Mouse (Mus musculus) myocyte (in vitro differentiated cells): ENCODE measurements around the gene Zfp184. TPM values are rescaled to one million over a fixed set of nuclear protein-coding genes. Genes with fewer than 3 reads are reported as not detected.

Source experiments
- H3K27me3 ChIP-seq: one replicate; pipeline ENCODE4 v1.6.1; 2011; ENCODE audit not compliant: control insufficient read depth, insufficient read depth, insufficient read length
- H3K36me3 ChIP-seq: one replicate; pipeline ENCODE4 v1.6.1; 2011; ENCODE audit not compliant: control insufficient read depth, insufficient read depth
- H3K4me2 ChIP-seq: one replicate; pipeline ENCODE4 v1.6.1; 2011; ENCODE audit warnings: low read depth, control low read depth
- H3K4me3 ChIP-seq: one replicate; pipeline ENCODE4 v1.5.1; 2011; ENCODE audit warnings: mild to moderate bottlenecking, control low read depth, moderate library complexity
- H3K79me2 ChIP-seq: one replicate; pipeline ENCODE4 v1.6.1; 2011; ENCODE audit not compliant: control insufficient read depth, insufficient read depth
- H3ac ChIP-seq: one replicate; pipeline ENCODE4 v1.6.1; 2011; ENCODE audit not compliant: control insufficient read depth, insufficient read length
- CEBPB ChIP-seq: IDR thresholded peaks from 2 replicates; pipeline ENCODE4 v1.6.1; 2011; ENCODE audit warnings: mild to moderate bottlenecking, moderate library complexity; ENCODE audit not compliant: poor library complexity, insufficient read depth, severe bottlenecking
- E2F4 ChIP-seq: IDR thresholded peaks from one replicate; pipeline ENCODE4 v1.6.1; 2011; ENCODE audit warnings: mild to moderate bottlenecking, control low read depth, moderate library complexity; ENCODE audit not compliant: insufficient read depth
- MAX ChIP-seq: IDR thresholded peaks from one replicate; pipeline ENCODE4 v1.6.1; 2011; ENCODE audit warnings: low read depth, mild to moderate bottlenecking, control low read depth
- MYOD1 ChIP-seq, 3 experiments: IDR thresholded peaks; one replicate each; pipeline ENCODE4 v1.6.1; 2011; ENCODE audit warnings: control low read depth in 2 of 3, low read depth in 2 of 3, mild to moderate bottlenecking in 2 of 3, moderate library complexity in 1 of 3; ENCODE audit not compliant: insufficient read length in 2 of 3, control insufficient read depth in 1 of 3
- MYOG ChIP-seq, 3 experiments: IDR thresholded peaks; one replicate each; pipeline ENCODE4 v1.6.1; 2011; ENCODE audit warnings: control low read depth in 2 of 3, low read depth in 2 of 3, mild to moderate bottlenecking in 2 of 3; ENCODE audit not compliant: insufficient read length in 2 of 3, control insufficient read depth in 1 of 3, insufficient read depth in 1 of 3
- POLR2A ChIP-seq: IDR thresholded peaks from one replicate; pipeline ENCODE4 v1.6.1; 2011; ENCODE audit warnings: low read depth, mild to moderate bottlenecking, control low read depth, moderate library complexity; ENCODE audit not compliant: insufficient read length
- POLR2AphosphoS2 ChIP-seq: IDR thresholded peaks from one replicate; pipeline ENCODE4 v1.6.1; 2011; ENCODE audit warnings: low read depth, control low read depth; ENCODE audit not compliant: insufficient read length
- REST ChIP-seq: IDR thresholded peaks from one replicate; pipeline ENCODE4 v1.6.1; 2011; ENCODE audit warnings: mild to moderate bottlenecking, control low read depth, moderate library complexity; ENCODE audit not compliant: insufficient read depth, insufficient read length
- SRF ChIP-seq: IDR thresholded peaks from one replicate; pipeline ENCODE4 v1.6.1; 2011; ENCODE audit warnings: low read depth; ENCODE audit not compliant: control insufficient read depth, insufficient read length
- TCF12 ChIP-seq: IDR thresholded peaks from one replicate; pipeline ENCODE4 v1.6.1; 2011; ENCODE audit warnings: mild to moderate bottlenecking, control low read depth; ENCODE audit not compliant: poor library complexity, insufficient read depth, severe bottlenecking
- TCF3 ChIP-seq: IDR thresholded peaks from one replicate; pipeline ENCODE4 v1.6.1; 2011; ENCODE audit warnings: low read depth, control low read depth; ENCODE audit not compliant: insufficient read length
- USF1 ChIP-seq: IDR thresholded peaks from one replicate; pipeline ENCODE4 v1.6.1; 2011; ENCODE audit warnings: low read depth, mild to moderate bottlenecking, control low read depth, moderate library complexity
- polyA plus RNA-seq: library from polyadenylated mRNA; unstranded; fragments of >200 nt; fragmentation: generic; extraction: Trizol; gene quantifications from one replicate; pipeline ENCODE4 v1.2.1, GENCODE M21; 2012; ENCODE audit warnings: missing spikeins

Gene Zfp184
- polyA plus RNA-seq, 1 experiment = 0.89 TPM

DNA sequence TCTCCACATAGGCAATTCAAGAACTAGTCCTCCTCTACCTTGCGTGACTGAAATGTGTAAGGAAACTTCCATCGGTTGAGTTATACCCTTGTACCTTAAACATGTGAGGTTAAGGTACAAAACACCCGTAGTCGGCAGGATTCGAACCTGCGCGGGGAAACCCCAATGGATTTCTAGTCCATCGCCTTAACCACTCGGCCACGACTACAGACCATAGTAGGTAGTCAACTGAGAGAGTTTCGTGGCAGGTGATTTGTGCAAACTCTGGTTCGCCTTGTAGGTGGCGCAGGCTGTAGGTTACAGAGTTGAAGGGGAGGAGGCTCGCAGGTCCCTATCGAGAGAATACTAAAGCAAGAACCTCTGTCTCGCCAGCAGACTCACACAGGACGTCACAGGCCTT is 7.9 kb upstream of the Zfp184 start:
- Histone ChIP-seq H3ac (no peak overlapping the region), H3K27me3 (no peaks in the 10 kb centered on the region), H3K79me2 (no peaks in the 10 kb centered on the region), H3K4me2 (peak overlapping the region; percentile 50), H3K4me3 (no peak overlapping the region), H3K36me3 (no peaks in the 10 kb centered on the region)
- TF ChIP-seq CEBPB (no peak), USF1 (no peak), POLR2AphosphoS2 (no peak), POLR2A (no peak), MAX (no peak), MYOG (IDR thresholded peaks at IDR 0.05; ENCODE audit: control insufficient read depth in 1 of 3, insufficient read depth in 1 of 3, insufficient read length in 2 of 3, low read depth in 2 of 3) (no peak), E2F4 (no peak), REST (no peak), TCF3 (no peak), SRF (no peak), TCF12 (no peak), MYOD1 (IDR thresholded peaks at IDR 0.05; ENCODE audit: control insufficient read depth in 1 of 3, insufficient read length in 2 of 3, low read depth in 2 of 3) (no peak)

DNA sequence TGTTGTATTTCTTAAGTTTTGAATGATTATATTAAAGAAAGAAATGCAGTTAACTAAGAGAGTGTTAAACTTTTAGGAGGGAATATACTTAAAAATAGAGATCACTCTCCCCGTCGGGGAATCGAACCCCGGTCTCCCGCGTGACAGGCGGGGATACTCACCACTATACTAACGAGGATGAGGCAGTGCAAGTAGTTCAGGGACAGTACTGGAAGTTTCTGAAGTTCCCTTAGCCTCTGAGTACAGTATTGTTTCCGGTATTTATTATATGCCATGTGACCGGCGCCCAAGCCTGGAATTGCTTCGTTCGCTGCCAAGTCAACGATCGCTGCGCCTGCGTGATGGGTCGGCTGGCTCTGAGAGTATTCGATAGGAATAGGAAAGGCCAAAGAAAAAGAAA is 4.7 kb upstream of the Zfp184 start:
- no peak overlapping the region for H3ac ChIP-seq
- no peaks in the 10 kb centered on the region for H3K36me3 ChIP-seq
- TF ChIP-seq USF1 (peak; percentile 92), E2F4 (no peak)
- peak overlapping the region; percentile 72 for H3K4me2 ChIP-seq
- no peaks in the 10 kb centered on the region for H3K79me2 ChIP-seq
- no peaks in the 10 kb centered on the region for H3K27me3 ChIP-seq
- peak overlapping the region; percentile 40 for H3K4me3 ChIP-seq

DNA sequence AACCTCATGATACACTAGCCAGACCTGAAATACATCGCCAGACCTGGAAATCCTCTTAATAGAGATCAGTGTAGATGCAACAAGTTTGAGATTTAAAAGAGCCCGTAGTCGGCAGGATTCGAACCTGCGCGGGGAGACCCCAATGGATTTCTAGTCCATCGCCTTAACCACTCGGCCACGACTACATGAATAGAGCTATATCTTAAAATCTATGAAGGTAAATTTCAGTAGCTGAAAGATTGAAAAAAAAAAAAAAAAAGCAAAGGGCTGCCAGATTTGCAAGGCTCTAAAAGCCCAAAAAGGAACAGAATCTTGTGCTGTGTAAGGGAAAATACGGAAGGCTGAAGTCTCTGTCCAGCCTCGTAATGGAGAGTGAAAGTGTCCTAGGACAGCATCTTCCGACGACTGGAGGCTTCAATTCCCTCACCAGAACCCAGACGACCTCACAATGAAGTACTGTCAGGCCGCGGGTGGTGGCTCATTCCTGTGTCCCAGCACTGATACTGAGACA is 4.0 kb upstream of the Zfp184 start:
- no peaks in the 10 kb centered on the region for H3K27me3 ChIP-seq
- H3K4me3 ChIP-seq = peak overlapping the region; percentile 40
- no peaks in the 10 kb centered on the region for H3K36me3 ChIP-seq
- no peak for TF ChIP-seq POLR2AphosphoS2
- TF ChIP-seq TCF12 = no peak
- no peak for TF ChIP-seq MAX
- no peak for TF ChIP-seq POLR2A
- no peak for TF ChIP-seq USF1
- TF ChIP-seq CEBPB = no peak
- TF ChIP-seq REST = no peak
- TF ChIP-seq SRF = no peak
- no peak for TF ChIP-seq TCF3
- TF ChIP-seq MYOD1 (IDR thresholded peaks at IDR 0.05; ENCODE audit: control insufficient read depth in 1 of 3, insufficient read length in 2 of 3, low read depth in 2 of 3) = no peak
- TF ChIP-seq MYOG (IDR thresholded peaks at IDR 0.05; ENCODE audit: control insufficient read depth in 1 of 3, insufficient read depth in 1 of 3, insufficient read length in 2 of 3, low read depth in 2 of 3) = no peak
- TF ChIP-seq E2F4 = no peak
- peak overlapping the region; percentile 75 for H3K4me2 ChIP-seq
- no peaks in the 10 kb centered on the region for H3K79me2 ChIP-seq
- H3ac ChIP-seq = peak overlapping the region; percentile 22

DNA sequence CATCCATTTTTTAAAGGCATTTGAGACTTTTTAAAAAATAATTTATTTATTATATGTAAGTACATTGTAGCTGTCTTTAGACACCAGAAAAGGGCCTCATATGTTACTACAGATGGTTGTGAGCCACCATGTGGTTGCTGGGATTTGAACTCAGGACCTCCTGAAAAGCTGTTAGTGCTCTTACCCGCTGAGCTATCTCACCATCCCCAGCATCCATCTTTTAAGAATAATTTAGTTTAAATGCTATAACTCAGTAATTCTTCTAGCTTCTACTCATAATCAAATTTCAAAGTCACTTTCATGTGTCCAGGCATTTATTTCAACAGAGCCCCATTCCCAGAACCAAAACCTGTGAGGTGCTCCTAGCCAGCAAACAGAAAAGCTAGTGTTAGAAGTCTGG is 1.2 kb upstream of the Zfp184 start:
- no peak for TF ChIP-seq MYOD1 (IDR thresholded peaks at IDR 0.05; ENCODE audit: control insufficient read depth in 1 of 3, insufficient read length in 2 of 3, low read depth in 2 of 3)
- TF ChIP-seq SRF = no peak
- no peak for TF ChIP-seq REST
- no peak for TF ChIP-seq TCF12
- no peak for TF ChIP-seq TCF3
- no peak for TF ChIP-seq MYOG (IDR thresholded peaks at IDR 0.05; ENCODE audit: control insufficient read depth in 1 of 3, insufficient read depth in 1 of 3, insufficient read length in 2 of 3, low read depth in 2 of 3)
- no peak for TF ChIP-seq MAX
- no peak for TF ChIP-seq USF1
- no peak for TF ChIP-seq POLR2A
- TF ChIP-seq E2F4 = no peak

DNA sequence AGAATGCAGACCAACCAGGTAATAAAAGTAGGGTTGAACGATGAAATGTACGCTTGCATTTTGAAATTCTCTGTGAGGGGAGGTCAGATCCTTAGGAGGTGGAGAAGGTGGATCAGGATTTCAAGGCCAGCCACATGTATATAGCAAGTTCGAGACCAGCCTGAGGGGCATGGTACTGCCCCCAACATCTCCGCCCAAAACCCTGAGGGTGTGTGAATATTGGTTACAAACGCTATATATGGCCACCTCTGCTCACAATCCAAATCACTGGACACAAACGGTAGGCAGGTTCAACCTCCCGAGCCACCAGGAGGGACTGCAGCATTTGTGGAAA is 335 bp upstream of the Zfp184 start:
- H3K79me2 ChIP-seq = no peaks in the 10 kb centered on the region

More for the DNA sequence above, 1.2 kb upstream of the Zfp184 start:
- H3K27me3 ChIP-seq = no peaks in the 10 kb centered on the region
- H3K79me2 ChIP-seq = no peaks in the 10 kb centered on the region
- H3K36me3 ChIP-seq = no peaks in the 10 kb centered on the region
- no peak overlapping the region for H3K4me2 ChIP-seq
- no peak overlapping the region for H3K4me3 ChIP-seq
- H3ac ChIP-seq = no peak overlapping the region

More for the DNA sequence above, 335 bp upstream of the Zfp184 start:
- H3K4me3 ChIP-seq = peak overlapping the region; percentile 72
- TF ChIP-seq POLR2AphosphoS2 = no peak
- TF ChIP-seq E2F4 = no peak
- TF ChIP-seq MYOG (IDR thresholded peaks at IDR 0.05; ENCODE audit: control insufficient read depth in 1 of 3, insufficient read depth in 1 of 3, insufficient read length in 2 of 3, low read depth in 2 of 3) = no peak
- no peak for TF ChIP-seq TCF3
- peak overlapping the region; percentile 48 for H3ac ChIP-seq
- no peaks in the 10 kb centered on the region for H3K36me3 ChIP-seq
- H3K4me2 ChIP-seq = peak overlapping the region; percentile 91
- H3K27me3 ChIP-seq = no peaks in the 10 kb centered on the region
